Mouse (Mus musculus): Measurements from ENCODE around the gene Fyb. TPM values are rescaled to one million over a fixed set of nuclear protein-coding genes. Genes with fewer than 3 reads are reported as not detected.

The Fyb gene
- polyA plus RNA-seq, 1 experiment from 2014 or later: 3.7 TPM

DNA sequence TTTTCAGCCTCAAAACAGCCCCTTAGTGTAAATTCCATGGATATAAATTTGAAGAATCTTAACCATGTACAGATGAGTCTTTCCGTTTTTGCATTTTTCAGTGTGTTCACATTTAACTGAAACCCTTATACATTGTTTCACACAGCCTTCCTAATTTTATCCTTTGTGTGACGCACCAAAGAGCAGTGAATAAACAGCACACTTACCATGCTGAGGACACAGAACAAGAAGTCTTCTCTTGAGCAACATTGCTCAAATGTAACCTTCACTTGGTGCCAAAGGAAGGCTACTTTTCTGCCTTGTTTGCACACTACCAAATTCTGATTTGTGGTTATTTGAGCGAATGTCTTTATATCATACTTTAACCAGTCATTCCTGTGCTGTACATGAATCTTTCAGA, 122.8 kb downstream of the Fyb start:
- no peaks in the 10 kb centered on the region for H3K9me3 ChIP-seq
- no peak overlapping the region for H3K27ac ChIP-seq
- H3K27me3 ChIP-seq: no peaks in the 10 kb centered on the region
- no peak overlapping the region for H3K4me2 ChIP-seq
- H3K4me1 ChIP-seq (replicated peaks): no peaks in the 10 kb centered on the region
- ATAC-seq (ENCODE audit: low FRiP score): no peak
- H3K4me3 ChIP-seq: no peak overlapping the region
- H3K36me3 ChIP-seq: no peaks in the 10 kb centered on the region
- WGBS: 91% methylated on average over 3 of the region's 3 CpGs
- H3K9ac ChIP-seq: no peak overlapping the region

DNA sequence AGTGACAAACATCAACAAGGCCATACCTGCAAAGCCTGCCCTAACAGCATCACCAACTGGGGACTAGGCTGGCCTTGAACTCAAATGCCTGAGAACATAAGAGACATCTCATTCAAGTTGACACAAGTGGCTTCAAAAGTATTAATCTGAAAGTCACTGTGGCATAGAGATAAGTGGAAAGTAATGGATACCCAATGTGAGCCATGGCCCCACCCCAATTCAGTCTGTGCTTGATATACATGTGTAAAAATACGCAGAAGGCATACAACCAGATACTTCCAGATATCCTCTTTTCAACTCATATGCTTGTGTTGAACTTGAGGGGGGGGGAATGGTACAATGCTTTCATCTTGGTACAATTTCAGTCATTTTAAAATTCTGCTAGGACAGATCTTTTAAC, 124.4 kb downstream of the Fyb start:
- H3K4me3 ChIP-seq: no peak overlapping the region
- H3K9me3 ChIP-seq: no peaks in the 10 kb centered on the region
- no peak overlapping the region for H3K27ac ChIP-seq
- H3K9ac ChIP-seq: no peak overlapping the region
- 91% methylated on average over 1 of the region's 1 CpGs for WGBS
- H3K36me3 ChIP-seq: no peaks in the 10 kb centered on the region
- H3K4me2 ChIP-seq: no peak overlapping the region
- no peaks in the 10 kb centered on the region for H3K4me1 ChIP-seq (replicated peaks)
- no peak for ATAC-seq (ENCODE audit: low FRiP score)
- no peaks in the 10 kb centered on the region for H3K27me3 ChIP-seq

DNA sequence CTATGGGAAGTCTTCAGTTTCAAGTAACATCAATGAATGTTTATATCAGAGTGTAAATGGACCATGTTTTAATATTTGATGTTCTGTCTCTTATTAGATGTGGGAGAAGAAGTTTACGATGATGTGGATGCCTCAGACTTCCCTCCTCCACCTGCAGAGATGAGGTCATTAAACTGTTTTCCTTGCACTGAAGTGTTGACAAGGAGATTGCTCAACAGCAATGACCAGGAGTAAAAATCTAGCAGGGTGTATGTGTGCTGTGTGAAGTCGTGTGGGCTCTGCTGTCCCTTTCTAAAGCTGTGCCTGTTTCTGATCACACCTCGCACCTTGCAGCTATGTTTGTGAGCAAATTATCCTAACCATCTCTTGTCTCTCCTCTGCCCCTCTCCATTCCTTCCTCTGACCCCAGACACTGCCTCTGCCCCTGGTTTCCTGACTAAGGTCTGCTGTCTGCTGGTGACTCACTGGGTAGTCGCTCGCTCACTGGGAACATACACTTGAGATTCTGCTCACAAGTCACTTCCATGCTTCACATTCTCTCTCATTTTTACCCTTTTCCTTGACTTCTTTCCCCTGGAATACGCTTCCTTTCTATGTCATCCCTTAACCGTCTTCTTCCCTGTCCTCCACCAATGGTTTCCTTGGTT, 126.2 kb downstream of the Fyb start:
- Histone ChIP-seq H3K9ac (no peak overlapping the region), H3K4me3 (no peak overlapping the region), H3K27ac (no peak overlapping the region), H3K36me3 (no peaks in the 10 kb centered on the region), H3K4me2 (no peak overlapping the region), H3K27me3 (no peaks in the 10 kb centered on the region), H3K4me1 (replicated peaks) (no peaks in the 10 kb centered on the region), H3K9me3 (no peaks in the 10 kb centered on the region)
- 92% methylated on average over 7 of the region's 7 CpGs for WGBS
- ATAC-seq (ENCODE audit: low FRiP score): no peak

DNA sequence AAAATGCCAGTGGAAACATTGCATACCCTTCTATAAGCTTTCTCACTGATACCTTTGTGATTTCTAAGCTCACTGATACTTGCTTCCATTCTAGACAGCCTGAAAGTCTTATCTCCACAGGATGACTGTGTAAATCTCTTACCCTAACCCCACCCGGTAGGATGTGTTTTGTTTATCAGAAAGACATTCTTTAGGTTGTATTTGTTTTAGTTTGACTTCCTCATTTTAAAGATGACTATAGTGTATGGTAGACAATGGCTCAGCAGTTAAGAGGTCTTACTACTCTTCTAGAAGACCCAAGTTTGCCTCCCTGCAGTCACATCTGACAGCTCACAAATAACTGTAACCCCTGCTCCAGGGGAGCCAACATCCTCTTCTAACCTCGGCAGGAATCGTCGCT, 130.4 kb downstream of the Fyb start:
- Histone ChIP-seq H3K9ac (no peak overlapping the region), H3K36me3 (no peaks in the 10 kb centered on the region), H3K4me3 (no peak overlapping the region), H3K27ac (no peak overlapping the region), H3K9me3 (no peaks in the 10 kb centered on the region), H3K4me2 (no peak overlapping the region), H3K27me3 (no peaks in the 10 kb centered on the region), H3K4me1 (replicated peaks) (no peaks in the 10 kb centered on the region)
- ATAC-seq (ENCODE audit: low FRiP score): no peak
- 80% methylated on average over 4 of the region's 4 CpGs for WGBS

DNA sequence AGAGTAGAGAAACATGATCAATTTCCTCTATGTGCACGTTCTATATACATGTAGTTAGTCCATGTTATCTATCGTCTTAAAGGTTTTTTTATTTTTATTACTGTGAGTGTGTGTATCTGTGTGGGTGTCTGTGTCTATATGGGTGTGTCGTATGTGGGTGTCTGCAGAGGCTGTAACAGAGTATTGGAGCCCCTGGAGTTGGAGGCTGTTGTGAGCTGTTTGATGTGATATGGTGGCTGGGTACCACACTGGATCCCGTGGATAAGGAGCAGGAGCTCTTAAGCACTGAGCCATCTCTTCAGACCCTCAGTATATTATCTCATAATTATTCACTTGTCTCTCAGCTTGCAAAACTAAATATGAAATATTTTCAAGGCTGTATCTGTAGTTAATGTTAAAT, 135.4 kb downstream of the Fyb start:
- H3K4me3 ChIP-seq: no peak overlapping the region
- ATAC-seq (ENCODE audit: low FRiP score): no peak
- H3K36me3 ChIP-seq: no peaks in the 10 kb centered on the region
- H3K27ac ChIP-seq: no peak overlapping the region
- H3K4me1 ChIP-seq (replicated peaks): no peaks in the 10 kb centered on the region
- no peaks in the 10 kb centered on the region for H3K27me3 ChIP-seq
- no peak overlapping the region for H3K4me2 ChIP-seq
- no peaks in the 10 kb centered on the region for H3K9me3 ChIP-seq
- H3K9ac ChIP-seq: no peak overlapping the region
- 92% methylated on average over 4 of the region's 4 CpGs for WGBS

DNA sequence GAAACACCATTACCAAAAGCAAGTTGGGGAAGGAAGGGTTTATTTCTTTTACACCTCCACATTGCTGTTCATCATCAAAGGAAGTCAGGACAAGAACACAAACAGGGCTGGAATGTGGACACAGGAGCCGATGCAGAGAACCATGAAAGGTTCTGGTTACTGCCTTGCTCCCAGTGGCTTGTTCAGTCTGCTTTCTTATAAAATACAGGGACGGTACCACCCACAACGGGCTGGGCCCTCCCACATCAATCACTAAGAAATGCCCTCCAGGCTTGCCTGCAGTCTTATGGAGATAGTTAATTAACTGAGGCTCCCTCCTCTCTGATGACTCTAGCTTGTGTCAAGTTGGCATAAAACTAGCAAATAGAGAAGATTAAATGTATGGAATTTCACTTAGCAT, 139.3 kb downstream of the Fyb start:
- Histone ChIP-seq H3K27me3 (no peaks in the 10 kb centered on the region), H3K4me3 (no peak overlapping the region), H3K4me1 (replicated peaks) (no peaks in the 10 kb centered on the region), H3K4me2 (no peak overlapping the region), H3K36me3 (no peaks in the 10 kb centered on the region), H3K9ac (no peak overlapping the region), H3K9me3 (no peaks in the 10 kb centered on the region), H3K27ac (no peak overlapping the region)
- no peak for ATAC-seq (ENCODE audit: low FRiP score)
- 43% methylated on average over 3 of the region's 3 CpGs for WGBS

DNA sequence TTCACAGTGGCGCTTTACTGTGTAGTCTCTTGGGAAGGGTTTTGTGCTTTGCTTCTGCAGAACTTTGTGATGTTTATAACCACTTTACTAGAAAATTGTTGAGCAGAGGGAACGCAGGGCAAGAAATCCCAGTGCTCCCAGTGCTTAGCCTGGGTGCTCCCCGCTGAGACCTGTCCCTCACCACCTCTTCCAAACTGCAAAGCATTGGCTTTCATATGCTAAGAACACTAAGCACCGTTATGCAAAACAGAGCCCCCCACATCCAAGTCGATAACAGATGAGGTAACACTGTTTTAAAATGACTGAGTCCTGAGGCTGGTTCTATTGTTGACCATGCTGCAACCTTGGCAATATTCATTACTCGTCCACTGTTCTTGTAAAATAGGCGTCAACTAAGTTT, 141.3 kb downstream of the Fyb start:
- H3K4me1 ChIP-seq (replicated peaks): no peaks in the 10 kb centered on the region; the same call in 1 of the 2 replicates
- no peaks in the 10 kb centered on the region for H3K36me3 ChIP-seq
- no peak overlapping the region for H3K4me2 ChIP-seq
- no peak for ATAC-seq (ENCODE audit: low FRiP score)
- H3K27ac ChIP-seq: no peak overlapping the region
- H3K4me3 ChIP-seq: no peak overlapping the region
- H3K9me3 ChIP-seq: no peaks in the 10 kb centered on the region
- no peaks in the 10 kb centered on the region for H3K27me3 ChIP-seq
- WGBS: 58% methylated on average over 7 of the region's 7 CpGs
- no peak overlapping the region for H3K9ac ChIP-seq

DNA sequence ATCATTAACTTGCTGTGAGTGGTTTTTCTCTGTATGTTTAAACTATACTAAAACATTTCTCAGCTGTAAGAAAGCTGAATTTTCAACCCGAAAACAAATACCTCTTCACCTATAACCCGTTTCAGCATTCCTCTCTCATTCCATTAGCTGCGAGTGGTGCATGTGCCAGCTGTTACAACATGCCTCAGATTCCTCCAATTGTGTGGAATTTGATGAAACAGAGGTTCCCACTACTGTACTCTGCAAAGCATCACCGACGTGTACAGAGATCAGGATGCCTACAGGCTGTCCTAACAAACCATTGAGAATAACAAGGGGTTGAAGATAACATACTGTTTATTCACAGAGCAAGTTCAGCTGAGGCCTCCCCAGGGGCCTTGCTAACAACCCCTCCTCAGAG, 143.4 kb downstream of the Fyb start:
- Histone ChIP-seq H3K9ac (no peak overlapping the region), H3K4me3 (no peak overlapping the region), H3K4me2 (no peak overlapping the region), H3K9me3 (no peaks in the 10 kb centered on the region), H3K27me3 (no peaks in the 10 kb centered on the region), H3K27ac (no peak overlapping the region), H3K4me1 (replicated peaks) (no peaks in the 10 kb centered on the region; the same call in 1 of the 2 replicates), H3K36me3 (no peaks in the 10 kb centered on the region)
- ATAC-seq (ENCODE audit: low FRiP score): no peak
- WGBS: 56% methylated on average over 5 of the region's 5 CpGs

DNA sequence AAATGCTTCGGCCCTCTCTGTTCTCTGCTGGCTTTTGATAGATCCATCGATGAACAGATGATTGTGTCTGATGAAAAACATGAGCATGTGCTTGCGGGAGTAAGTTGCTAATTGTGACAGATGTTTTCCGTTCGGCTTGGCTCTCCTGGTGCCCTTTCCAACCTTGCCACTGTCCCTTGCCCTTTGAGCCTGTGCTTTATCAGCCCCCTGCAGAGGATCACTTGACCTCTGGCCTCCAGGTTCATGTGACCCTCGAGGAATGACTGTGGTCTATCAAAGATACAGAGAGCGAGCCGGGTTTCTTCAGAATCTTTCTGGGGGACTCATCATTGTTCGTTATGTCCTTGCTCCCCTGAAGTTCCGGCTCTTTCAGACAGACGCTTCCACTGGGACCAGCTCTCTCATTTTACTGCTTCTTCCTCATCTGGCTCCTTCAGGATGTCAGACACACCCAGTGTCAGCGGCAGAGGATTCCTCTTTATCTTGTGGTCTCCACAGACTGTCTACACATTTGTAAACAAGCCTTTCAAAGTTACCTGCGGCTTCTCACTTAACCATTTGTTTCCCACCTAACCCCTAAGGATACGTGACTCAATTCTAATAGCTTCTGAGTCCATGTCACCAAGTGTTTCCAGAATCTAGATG, 146.3 kb downstream of the Fyb start:
- Histone ChIP-seq H3K4me3 (no peak overlapping the region), H3K4me1 (replicated peaks) (no peaks in the 10 kb centered on the region; the same call in 1 of the 2 replicates), H3K36me3 (no peaks in the 10 kb centered on the region), H3K4me2 (no peak overlapping the region), H3K9ac (no peak overlapping the region), H3K9me3 (no peaks in the 10 kb centered on the region), H3K27me3 (no peaks in the 10 kb centered on the region), H3K27ac (no peak overlapping the region)
- no peak for ATAC-seq (ENCODE audit: low FRiP score)
- WGBS: 42% methylated on average over 14 of the region's 14 CpGs

DNA sequence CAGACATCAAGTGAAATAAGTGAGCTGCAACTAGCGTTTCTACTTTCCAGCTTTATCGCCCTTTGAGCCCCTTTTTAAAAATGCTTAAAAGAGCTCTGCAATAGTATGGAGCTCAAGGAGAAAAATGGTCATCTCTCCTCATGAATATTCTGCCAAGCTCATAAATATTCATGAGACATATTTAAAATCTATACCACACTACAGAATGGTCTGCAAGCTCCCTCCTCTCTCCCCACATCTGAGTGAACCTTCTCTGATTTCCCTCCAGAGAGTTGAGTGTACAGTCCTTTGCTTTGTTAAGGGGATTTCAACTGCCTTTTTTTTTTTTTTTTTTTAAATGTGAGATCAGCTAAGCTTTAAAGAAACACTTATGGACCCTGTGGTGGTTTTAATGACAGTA, 155.8 kb downstream of the Fyb start:
- no peak overlapping the region for H3K4me3 ChIP-seq
- H3K4me1 ChIP-seq (replicated peaks): no peaks in the 10 kb centered on the region; the same call in 1 of the 2 replicates
- no peaks in the 10 kb centered on the region for H3K27me3 ChIP-seq
- no peaks in the 10 kb centered on the region for H3K9me3 ChIP-seq
- 26% methylated on average over 2 of the region's 2 CpGs for WGBS
- H3K27ac ChIP-seq: no peak overlapping the region
- no peak overlapping the region for H3K4me2 ChIP-seq
- no peak overlapping the region for H3K9ac ChIP-seq
- H3K36me3 ChIP-seq: no peaks in the 10 kb centered on the region
- ATAC-seq (ENCODE audit: low FRiP score): no peak

DNA sequence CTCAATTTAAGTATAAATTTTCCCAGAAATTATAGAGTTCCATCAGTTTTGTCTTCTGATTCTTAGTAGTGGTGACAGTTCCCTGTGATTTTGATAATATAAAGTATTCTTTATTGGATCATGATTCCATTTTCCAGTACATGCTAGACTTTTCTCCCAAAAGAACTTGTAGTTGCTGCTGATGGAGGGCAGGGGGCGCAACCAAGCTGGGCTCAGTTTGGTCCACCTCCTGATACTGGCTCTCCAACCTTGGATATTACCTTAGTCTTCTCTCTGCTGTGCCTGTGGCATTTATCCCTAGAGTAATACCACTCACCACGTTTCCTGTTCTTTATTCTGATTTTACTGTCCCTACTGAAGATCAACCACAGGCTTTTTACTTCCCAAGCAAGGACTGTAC, 179.5 kb downstream of the Fyb start:
- 70% methylated on average over 2 of the region's 2 CpGs for WGBS
- no peak overlapping the region for H3K4me2 ChIP-seq
- ATAC-seq (ENCODE audit: low FRiP score): no peak

DNA sequence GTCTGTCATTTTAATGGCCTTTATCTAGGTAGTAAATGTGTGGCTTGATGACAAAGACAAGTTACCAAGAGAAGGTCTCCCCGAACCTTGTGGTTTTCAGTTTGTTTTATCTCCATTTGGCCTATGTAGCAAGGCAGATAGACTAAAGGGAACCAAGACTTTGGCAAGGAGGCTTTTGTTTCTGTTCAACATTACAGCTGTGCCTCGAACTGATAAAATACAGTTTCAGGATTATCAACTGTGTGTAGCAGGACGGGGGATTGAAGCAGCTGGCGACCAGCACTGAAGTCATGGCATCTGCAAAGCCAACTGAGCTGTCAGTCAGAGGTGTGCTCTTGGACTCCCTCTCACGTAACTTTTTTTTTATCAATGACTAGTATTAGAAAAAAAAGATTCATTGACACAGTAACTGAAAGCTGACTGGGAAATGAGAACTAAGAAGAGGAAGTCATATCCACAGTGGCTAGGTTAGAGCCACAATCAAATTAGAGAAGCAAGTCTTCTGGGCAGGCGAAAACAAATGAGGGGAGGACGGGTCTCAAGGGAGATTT, 182.8 kb downstream of the Fyb start:
- Histone ChIP-seq H3K27me3 (peaks cover 9% of the 10 kb centered on the region; the same call in 1 of the 2 replicates), H3K36me3 (no peaks in the 10 kb centered on the region), H3K4me3 (no peak overlapping the region), H3K9ac (no peak overlapping the region), H3K4me1 (replicated peaks) (peaks cover 12% of the 10 kb centered on the region), H3K9me3 (no peaks in the 10 kb centered on the region), H3K4me2 (no peak overlapping the region), H3K27ac (no peak overlapping the region)
- no peak for ATAC-seq (ENCODE audit: low FRiP score)
- WGBS: 63% methylated on average over 7 of the region's 7 CpGs

More for the DNA sequence above, 179.5 kb downstream of the Fyb start:
- H3K4me3 ChIP-seq: no peak overlapping the region
- H3K9me3 ChIP-seq: no peaks in the 10 kb centered on the region
- H3K4me1 ChIP-seq (replicated peaks): no peaks in the 10 kb centered on the region
- H3K27ac ChIP-seq: no peak overlapping the region
- H3K27me3 ChIP-seq: peaks cover 9% of the 10 kb centered on the region; the same call in 1 of the 2 replicates
- H3K36me3 ChIP-seq: no peaks in the 10 kb centered on the region
- no peak overlapping the region for H3K9ac ChIP-seq

DNA sequence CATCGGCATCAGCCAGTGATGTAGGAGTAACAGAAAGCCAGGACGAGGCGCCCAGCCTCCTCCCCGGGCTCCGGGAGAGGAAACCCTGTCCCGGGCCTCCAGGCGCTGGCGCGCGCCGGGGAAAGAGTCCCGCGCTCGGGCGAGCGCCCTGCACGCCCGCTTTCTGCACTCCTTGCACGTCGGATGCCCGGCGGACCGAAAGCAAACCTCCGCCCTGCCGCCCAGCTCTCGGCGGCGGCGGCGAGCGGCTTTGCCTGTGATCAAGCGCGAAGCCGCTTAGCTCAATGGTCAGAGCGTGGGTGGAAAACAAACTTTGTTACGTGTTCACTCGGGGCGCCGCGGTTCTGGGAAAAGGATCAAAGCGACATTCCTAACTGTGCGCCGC, 184.9 kb downstream of the Fyb start:
- Histone ChIP-seq H3K4me1 (replicated peaks) (peaks cover 28% of the 10 kb centered on the region), H3K36me3 (no peaks in the 10 kb centered on the region), H3K9me3 (no peaks in the 10 kb centered on the region), H3K27ac (peak overlapping the region; percentile 96), H3K27me3 (peaks cover 9% of the 10 kb centered on the region; the same call in 1 of the 2 replicates), H3K9ac (peak overlapping the region; percentile 91), H3K4me2 (peak overlapping the region; percentile 78), H3K4me3 (peak overlapping the region; percentile 95)
- peak; percentile 72 for ATAC-seq (ENCODE audit: low FRiP score)
- WGBS: under 1% methylated on average over 43 of the region's 43 CpGs

All from hindbrain, embryonic 13.5 days (tissue).